Mouse (Mus musculus) CH12.LX (cell line): ENCODE measurements around the gene Serpinb1a. TPM values are rescaled to one million over a fixed set of nuclear protein-coding genes. Genes with fewer than 3 reads are reported as not detected.

Source experiments
- DNase-seq: peaks from one replicate; pipeline ENCODE4 v3.0.0-alpha.2; 2013; ENCODE audit errors: extremely low read depth
- H3K27ac ChIP-seq: 2 replicates; pipeline ENCODE4 v1.5.1; 2012; ENCODE audit warnings: low read depth, mild to moderate bottlenecking, control low read depth, moderate library complexity; ENCODE audit not compliant: insufficient read depth
- H3K27me3 ChIP-seq: replicated peaks from 2 replicates; pipeline ENCODE3; 2012; ENCODE audit warnings: inconsistent platforms
- H3K36me3 ChIP-seq, 2 experiments: replicated peaks in 1 of 2; 2 replicates each; pipeline versions ENCODE3 to v1.6.1; 2012; ENCODE audit warnings: inconsistent platforms in 1 of 2, low read length in 1 of 2, mild to moderate bottlenecking in 1 of 2, mixed read lengths in 1 of 2, moderate library complexity in 1 of 2; ENCODE audit not compliant: control insufficient read depth in 1 of 2, insufficient read depth in 1 of 2
- H3K4me1 ChIP-seq, 2 experiments: 2 replicates each; pipeline ENCODE4 v1.6.1; 2012; ENCODE audit warnings: inconsistent platforms in 1 of 2, moderate library complexity in 1 of 2; ENCODE audit not compliant: insufficient read depth in 2 of 2, control insufficient read depth in 1 of 2
- H3K4me2 ChIP-seq: 2 replicates; pipeline ENCODE4 v1.6.1; 2012; ENCODE audit warnings: low read depth, mild to moderate bottlenecking, control low read depth; ENCODE audit not compliant: poor library complexity, insufficient read depth, severe bottlenecking
- H3K4me3 ChIP-seq, 3 experiments: fragments of 150-350 bp in 1 of 3; sonication (generic) in 1 of 3; replicated peaks in 1 of 3; 2 replicates each; pipeline versions ENCODE3 to v1.5.1; 2011 to 2012; ENCODE audit warnings: low read depth in 2 of 3, low read length in 2 of 3, mild to moderate bottlenecking in 2 of 3, moderate library complexity in 2 of 3, control low read depth in 1 of 3, improper control_type of control experiment in 1 of 3, inconsistent platforms in 1 of 3, mixed read lengths in 1 of 3; ENCODE audit not compliant: poor library complexity in 1 of 3
- H3K79me2 ChIP-seq: replicated peaks from 2 replicates; pipeline ENCODE4 v1.6.1; 2012; ENCODE audit warnings: mild to moderate bottlenecking, moderate library complexity; ENCODE audit not compliant: control insufficient read depth, poor library complexity, insufficient read depth, severe bottlenecking; ENCODE audit errors: extremely low read depth
- H3K9ac ChIP-seq: 2 replicates; pipeline ENCODE4 v1.6.1; 2012; ENCODE audit warnings: low read depth, mild to moderate bottlenecking, control low read depth, moderate library complexity; ENCODE audit not compliant: insufficient read depth
- H3K9me3 ChIP-seq: replicated peaks from 2 replicates; pipeline ENCODE3; 2012; ENCODE audit warnings: low read length, inconsistent platforms, mixed read lengths
- CHD2 ChIP-seq: IDR thresholded peaks from 2 replicates; pipeline ENCODE4 v1.6.1; 2011; ENCODE audit warnings: low read length, improper control_type of control experiment
- ELF1 ChIP-seq: IDR thresholded peaks from 2 replicates; pipeline ENCODE4 v1.6.1; 2014; ENCODE audit warnings: low read depth, mild to moderate bottlenecking, inconsistent platforms, low read length, improper control_type of control experiment
- IRF4 ChIP-seq: IDR thresholded peaks from 2 replicates; pipeline ENCODE4 v1.6.1; 2014; ENCODE audit warnings: low read depth, mild to moderate bottlenecking, inconsistent platforms, low read length, improper control_type of control experiment
- JUN ChIP-seq: IDR thresholded peaks from 2 replicates; pipeline ENCODE4 v1.6.1; 2011; ENCODE audit warnings: low read depth, mild to moderate bottlenecking, low read length, improper control_type of control experiment, moderate library complexity; ENCODE audit not compliant: insufficient read depth
- JUND ChIP-seq: conservative IDR thresholded peaks from 2 replicates; pipeline ENCODE4 v1.6.1; 2011; ENCODE audit warnings: low read depth, low read length, improper control_type of control experiment
- MAFK ChIP-seq: IDR thresholded peaks from 2 replicates; pipeline ENCODE4 v1.6.1; 2011; ENCODE audit warnings: low read length, improper control_type of control experiment; ENCODE audit not compliant: insufficient replicate concordance
- MAX ChIP-seq: IDR thresholded peaks from 2 replicates; pipeline ENCODE4 v1.6.1; 2011; ENCODE audit warnings: low read length, improper control_type of control experiment
- MAZ ChIP-seq: IDR thresholded peaks from 2 replicates; pipeline ENCODE4 v1.6.1; 2012; ENCODE audit warnings: low read depth, mild to moderate bottlenecking, inconsistent platforms, low read length, improper control_type of control experiment, moderate library complexity
- MEF2A ChIP-seq: IDR thresholded peaks from 2 replicates; pipeline ENCODE4 v1.6.1; 2014; ENCODE audit warnings: low read depth, mild to moderate bottlenecking, inconsistent platforms, low read length, improper control_type of control experiment, borderline replicate concordance
- MXI1 ChIP-seq: IDR thresholded peaks from 2 replicates; pipeline ENCODE4 v1.6.1; 2011; ENCODE audit warnings: mild to moderate bottlenecking, low read depth, low read length, improper control_type of control experiment
- NELFE ChIP-seq: IDR thresholded peaks from 2 replicates; pipeline ENCODE4 v1.6.1; 2011; ENCODE audit warnings: low read depth, low read length, improper control_type of control experiment
- NRF1 ChIP-seq: IDR thresholded peaks from 2 replicates; pipeline ENCODE4 v1.6.1; 2014; ENCODE audit warnings: low read depth, mild to moderate bottlenecking, inconsistent platforms, low read length, improper control_type of control experiment, moderate library complexity
- TCF12 ChIP-seq: IDR thresholded peaks from 2 replicates; pipeline ENCODE4 v1.6.1; 2014; ENCODE audit warnings: low read depth, mild to moderate bottlenecking, inconsistent platforms, low read length, improper control_type of control experiment
- USF1 ChIP-seq: IDR thresholded peaks from 2 replicates; pipeline ENCODE4 v1.6.1; 2014; ENCODE audit warnings: low read depth, mild to moderate bottlenecking, inconsistent platforms, low read length, improper control_type of control experiment
- USF2 ChIP-seq: conservative IDR thresholded peaks from 2 replicates; pipeline ENCODE4 v1.6.1; 2011; ENCODE audit warnings: low read depth, low read length, improper control_type of control experiment
- ZNF384 ChIP-seq: IDR thresholded peaks from 2 replicates; pipeline ENCODE4 v1.6.1; 2012; ENCODE audit warnings: low read depth, low read length, improper control_type of control experiment, inconsistent platforms
- dilution Hi-C: fragments of 300-500 bp; cut with MboI; formaldehyde crosslinking; loops from 2 replicates; pipeline ENCODE4 v1.14.3; 2020; ENCODE audit warnings: low sequenced_read_pairs; ENCODE audit not compliant: extremely low pct_unique_long_range_greater_than_20kb, extremely low pct_ligation_motif_present
- in situ Hi-C: fragments of 300-500 bp; cut with MboI; formaldehyde crosslinking; loops from 3 replicates; pipeline ENCODE4 v1.14.3; 2019; ENCODE audit warnings: low sequenced_read_pairs, low pct_ligation_motif_present, low pct_unique_long_range_greater_than_20kb, mixed read lengths
- polyA plus RNA-seq: library from polyadenylated mRNA; unstranded; fragments of >175 nt; gene quantifications from 2 replicates; pipeline ENCODE4 v1.2.1, GENCODE M21; 2012; ENCODE audit warnings: low read depth; ENCODE audit not compliant: insufficient read length
- total RNA-seq, 2 experiments: library from RNA; depleted of rRNA; stranded (reverse); fragments of 300-350 nt in 1 of 2; fragments of >200 nt in 1 of 2; gene quantifications; 2 replicates each; pipeline ENCODE4 v1.2.3; 2012 to 2014

Serpinb1a gene
- total and polyA plus RNA-seq, 3 experiments = 2.5 to 23.0 (median 9.3) TPM

GRCm38 (mm10) chr13:32824377-32825330 is 26.3 kb downstream of the Serpinb1a start:
- peaks cover 7 to 65% of the 10 kb centered on the region in 2 experiments for H3K4me1 ChIP-seq
- no peak overlapping the region for H3K27ac ChIP-seq
- no peak for TF ChIP-seq TCF12
- TF ChIP-seq, all 38 proteins: peak for 0
- Histone ChIP-seq H3K27me3 (no peaks in the 10 kb centered on the region), H3K36me3 (peaks cover 25 to 37% of the 10 kb centered on the region in 2 experiments), H3K9me3 (no peaks in the 10 kb centered on the region), H3K9ac (no peak overlapping the region), H3K4me3 (no peak overlapping the region), H3K79me2 (no peaks in the 10 kb centered on the region), H3K4me2 (peak overlapping the region; percentile 87; the same call in 1 of the 2 replicates)
- no peak for DNase-seq
- dilution Hi-C loops = no loop called here
- in situ Hi-C loops = no loop called here

- no peaks in the 10 kb centered on the region for H3K9me3 ChIP-seq
- H3K79me2 ChIP-seq = no peaks in the 10 kb centered on the region
- in situ Hi-C loops = no loop called here
- peaks cover 7 to 51% of the 10 kb centered on the region in 2 experiments for H3K4me1 ChIP-seq
- H3K9ac ChIP-seq = no peak overlapping the region
- H3K27me3 ChIP-seq = no peaks in the 10 kb centered on the region
- dilution Hi-C loops = no loop called here
- H3K27ac ChIP-seq = no peak overlapping the region
- DNase-seq = no peak
- peaks cover 32 to 52% of the 10 kb centered on the region in 2 experiments for H3K36me3 ChIP-seq
- TF ChIP-seq IRF4 = no peak
- TF ChIP-seq MAX = no peak
- TF ChIP-seq ZNF384 = no peak
- TF ChIP-seq ELF1 = no peak
- TF ChIP-seq NELFE = no peak
- TF ChIP-seq JUN = no peak
- TF ChIP-seq USF1 = no peak
- no peak for TF ChIP-seq MXI1
- no peak for TF ChIP-seq MAFK
- TF ChIP-seq USF2 = no peak
- TF ChIP-seq NRF1 = no peak
- no peak for TF ChIP-seq MEF2A
- TF ChIP-seq MAZ = no peak
- no peak for TF ChIP-seq JUND
- no peak for TF ChIP-seq CHD2
- no peak overlapping the region for H3K4me2 ChIP-seq
- H3K4me3 ChIP-seq = no peak overlapping the region
Observed at GRCm38 (mm10) chr13:32823126-32823525, 27.9 kb downstream of the Serpinb1a start.
